Mouse (Mus musculus): ENCODE measurements at regions not wholly inside any gene's neighbourhood (a gene's known extent, or its start where the extent isn't known, plus 50 kb on each side); places are given as distances from the start of the nearest gene placed in this dataset.
"Not testable (repeated sequence)": the region's sequence is repeated elsewhere in the genome, so short reads cannot be mapped to it uniquely, and the experiment has no call there.

GRCm38 (mm10) chr2:53728693-53729092 is 356.7 kb downstream of the Rprm start:
- H3K9me3 ChIP-seq (ENCODE audit: control insufficient read depth, low read length): no peaks in the 10 kb centered on the region
- H3K4me1 ChIP-seq (replicated peaks; ENCODE audit: control insufficient read depth, insufficient read depth, low read length): no peaks in the 10 kb centered on the region
- no peak overlapping the region for H3K4me2 ChIP-seq (ENCODE audit: low read depth, low read length, severe bottlenecking)
- DNase-seq (ENCODE audit: low spot score) (no peak), ATAC-seq (replicated peaks; ENCODE audit: low FRiP score) (no peak)
- no peak overlapping the region for H3K27ac ChIP-seq (ENCODE audit: low read depth, low read length)
- H3K27me3 ChIP-seq (ENCODE audit: control insufficient read depth, insufficient read depth, low read length): no peaks in the 10 kb centered on the region
- no peaks in the 10 kb centered on the region for H3K36me3 ChIP-seq (ENCODE audit: control insufficient read depth, insufficient read depth, low read length)
- H3K4me3 ChIP-seq (ENCODE audit: low read depth, low read length): no peak overlapping the region
- H3K9ac ChIP-seq (ENCODE audit: low read length): no peak overlapping the region

- 96% methylated on average over 2 of the region's 2 CpGs for WGBS
- Histone ChIP-seq H3K4me1 (replicated peaks; ENCODE audit: control insufficient read depth, insufficient read depth, low read length) (no peaks in the 10 kb centered on the region), H3K4me2 (ENCODE audit: low read depth, low read length, severe bottlenecking) (no peak overlapping the region), H3K27me3 (ENCODE audit: control insufficient read depth, insufficient read depth, low read length) (no peaks in the 10 kb centered on the region), H3K27ac (ENCODE audit: low read depth, low read length) (no peak overlapping the region), H3K36me3 (ENCODE audit: control insufficient read depth, insufficient read depth, low read length) (no peaks in the 10 kb centered on the region), H3K9ac (ENCODE audit: low read length) (no peak overlapping the region), H3K9me3 (ENCODE audit: control insufficient read depth, low read length) (no peaks in the 10 kb centered on the region), H3K4me3 (ENCODE audit: low read depth, low read length) (no peak overlapping the region)
- ATAC-seq (replicated peaks; ENCODE audit: low FRiP score) (no peak), DNase-seq (ENCODE audit: low spot score) (no peak)
These were observed 354.9 kb downstream of the Rprm start for GRCm38 (mm10) chr2:53730451-53730850.

GRCm38 (mm10) chr2:53763486-53763885 is 321.9 kb downstream of the Rprm start:
- Histone ChIP-seq H3K9ac (ENCODE audit: low read length) (no peak overlapping the region), H3K4me3 (ENCODE audit: low read depth, low read length) (no peak overlapping the region), H3K27me3 (ENCODE audit: control insufficient read depth, insufficient read depth, low read length) (no peaks in the 10 kb centered on the region), H3K9me3 (ENCODE audit: control insufficient read depth, low read length) (no peaks in the 10 kb centered on the region), H3K36me3 (ENCODE audit: control insufficient read depth, insufficient read depth, low read length) (no peaks in the 10 kb centered on the region), H3K27ac (ENCODE audit: low read depth, low read length) (no peak overlapping the region), H3K4me1 (replicated peaks; ENCODE audit: control insufficient read depth, insufficient read depth, low read length) (no peaks in the 10 kb centered on the region), H3K4me2 (ENCODE audit: low read depth, low read length, severe bottlenecking) (no peak overlapping the region)
- WGBS: 90% methylated on average over 2 of the region's 2 CpGs
- ATAC-seq (replicated peaks; ENCODE audit: low FRiP score) (no peak), DNase-seq (ENCODE audit: low spot score) (no peak)

- not testable (repeated sequence) for H3K4me2 ChIP-seq (ENCODE audit: low read depth, low read length, severe bottlenecking); H3K27me3 ChIP-seq (ENCODE audit: control insufficient read depth, insufficient read depth, low read length); H3K9ac ChIP-seq (ENCODE audit: low read length); H3K9me3 ChIP-seq (ENCODE audit: control insufficient read depth, low read length); H3K36me3 ChIP-seq (ENCODE audit: control insufficient read depth, insufficient read depth, low read length); H3K4me3 ChIP-seq (ENCODE audit: low read depth, low read length); H3K4me1 ChIP-seq (replicated peaks; ENCODE audit: control insufficient read depth, insufficient read depth, low read length); ATAC-seq (replicated peaks; ENCODE audit: low FRiP score); H3K27ac ChIP-seq (ENCODE audit: low read depth, low read length); DNase-seq (ENCODE audit: low spot score)
- 91% methylated on average over 2 of the region's 6 CpGs for WGBS
These were observed 303.3 kb downstream of the Rprm start for GRCm38 (mm10) chr2:53782035-53782434.

GRCm38 (mm10) chr2:53788599-53788998 is 296.8 kb downstream of the Rprm start:
- H3K27ac ChIP-seq (ENCODE audit: low read depth, low read length); H3K9me3 ChIP-seq (ENCODE audit: control insufficient read depth, low read length); H3K4me3 ChIP-seq (ENCODE audit: low read depth, low read length); ATAC-seq (replicated peaks; ENCODE audit: low FRiP score); H3K9ac ChIP-seq (ENCODE audit: low read length); H3K4me1 ChIP-seq (replicated peaks; ENCODE audit: control insufficient read depth, insufficient read depth, low read length); H3K4me2 ChIP-seq (ENCODE audit: low read depth, low read length, severe bottlenecking); DNase-seq (ENCODE audit: low spot score); H3K27me3 ChIP-seq (ENCODE audit: control insufficient read depth, insufficient read depth, low read length); H3K36me3 ChIP-seq (ENCODE audit: control insufficient read depth, insufficient read depth, low read length): not testable (repeated sequence)
- 91% methylated on average over 2 of the region's 6 CpGs for WGBS

- H3K4me1 ChIP-seq (replicated peaks; ENCODE audit: control insufficient read depth, insufficient read depth, low read length): no peaks in the 10 kb centered on the region
- H3K36me3 ChIP-seq (ENCODE audit: control insufficient read depth, insufficient read depth, low read length): no peaks in the 10 kb centered on the region
- DNase-seq (ENCODE audit: low spot score) (no peak), ATAC-seq (replicated peaks; ENCODE audit: low FRiP score) (no peak)
- no peaks in the 10 kb centered on the region for H3K27me3 ChIP-seq (ENCODE audit: control insufficient read depth, insufficient read depth, low read length)
- no peak overlapping the region for H3K4me2 ChIP-seq (ENCODE audit: low read depth, low read length, severe bottlenecking)
- H3K9ac ChIP-seq (ENCODE audit: low read length): no peak overlapping the region
- WGBS: 81% methylated on average over 1 of the region's 1 CpGs
- no peak overlapping the region for H3K4me3 ChIP-seq (ENCODE audit: low read depth, low read length)
- H3K27ac ChIP-seq (ENCODE audit: low read depth, low read length): no peak overlapping the region
- no peaks in the 10 kb centered on the region for H3K9me3 ChIP-seq (ENCODE audit: control insufficient read depth, low read length)
These were observed 288.7 kb downstream of the Rprm start for GRCm38 (mm10) chr2:53796605-53797004.

GRCm38 (mm10) chr2:53803666-53804065 is 281.7 kb downstream of the Rprm start:
- no peaks in the 10 kb centered on the region for H3K4me1 ChIP-seq (replicated peaks; ENCODE audit: control insufficient read depth, insufficient read depth, low read length)
- H3K4me3 ChIP-seq (ENCODE audit: low read depth, low read length): no peak overlapping the region
- ATAC-seq (replicated peaks; ENCODE audit: low FRiP score): no peak
- no peak overlapping the region for H3K9ac ChIP-seq (ENCODE audit: low read length)
- H3K27me3 ChIP-seq (ENCODE audit: control insufficient read depth, insufficient read depth, low read length): no peaks in the 10 kb centered on the region
- no peak overlapping the region for H3K27ac ChIP-seq (ENCODE audit: low read depth, low read length)
- H3K9me3 ChIP-seq (ENCODE audit: control insufficient read depth, low read length): no peaks in the 10 kb centered on the region
- H3K4me2 ChIP-seq (ENCODE audit: low read depth, low read length, severe bottlenecking): no peak overlapping the region
- H3K36me3 ChIP-seq (ENCODE audit: control insufficient read depth, insufficient read depth, low read length): no peaks in the 10 kb centered on the region
- no peak for DNase-seq (ENCODE audit: low spot score)

GRCm38 (mm10) chr2:53850815-53851528 is 234.4 kb downstream of the Rprm start:
- WGBS: 84% methylated on average over 1 of the region's 1 CpGs
- no peaks in the 10 kb centered on the region for H3K36me3 ChIP-seq (ENCODE audit: control insufficient read depth, insufficient read depth, low read length)
- no peaks in the 10 kb centered on the region for H3K9me3 ChIP-seq (ENCODE audit: control insufficient read depth, low read length)
- no peak overlapping the region for H3K4me3 ChIP-seq (ENCODE audit: low read depth, low read length)
- no peak overlapping the region for H3K27ac ChIP-seq (ENCODE audit: low read depth, low read length)
- H3K27me3 ChIP-seq (ENCODE audit: control insufficient read depth, insufficient read depth, low read length): no peaks in the 10 kb centered on the region
- H3K4me1 ChIP-seq (replicated peaks; ENCODE audit: control insufficient read depth, insufficient read depth, low read length): no peaks in the 10 kb centered on the region
- ATAC-seq (replicated peaks; ENCODE audit: low FRiP score) (no peak), DNase-seq (ENCODE audit: low spot score) (no peak)
- H3K4me2 ChIP-seq (ENCODE audit: low read depth, low read length, severe bottlenecking): no peak overlapping the region
- no peak overlapping the region for H3K9ac ChIP-seq (ENCODE audit: low read length)

All from forebrain, embryonic 11.5 days (tissue).